Mouse (Mus musculus) kidney, postnatal 0 days (tissue): ENCODE data around the gene Gpcpd1. TPM values are rescaled to one million over a fixed set of nuclear protein-coding genes. Genes with fewer than 3 reads are reported as not detected.
"Not testable (repeated sequence)": the region's sequence is repeated elsewhere in the genome, so short reads cannot be mapped to it uniquely, and the experiment has no call there.

Source experiments
- ATAC-seq: fragments of 200-750 bp; cut with Nextera tagmentation; replicated peaks from 2 replicates; pipeline ENCODE4 v1.8.0; 2017; ENCODE audit warnings: low read depth, moderate number of reproducible peaks, moderate TSS enrichment, moderate library complexity; ENCODE audit not compliant: low FRiP score
- DNase-seq: peaks from one replicate; pipeline ENCODE4 v3.0.0-alpha.2; 2016; ENCODE audit warnings: low spot score
- H3K27ac ChIP-seq: fragments of 300-500 bp; sonication (generic); 2 replicates; pipeline ENCODE4 v1.5.1; 2014; ENCODE audit warnings: mild to moderate bottlenecking
- H3K27me3 ChIP-seq: fragments of 300-500 bp; sonication (generic); 2 replicates; pipeline ENCODE4 v1.6.1; 2014; ENCODE audit warnings: low read length, mixed read lengths; ENCODE audit not compliant: insufficient read depth
- H3K36me3 ChIP-seq: fragments of 300-500 bp; sonication (generic); 2 replicates; pipeline ENCODE4 v1.6.1; 2014; ENCODE audit warnings: low read length, mixed read lengths; ENCODE audit not compliant: insufficient read depth
- H3K4me1 ChIP-seq: fragments of 300-500 bp; sonication (generic); replicated peaks from 2 replicates; pipeline ENCODE4 v1.6.1; 2014; ENCODE audit warnings: antibody characterized with exemption, low read length, mixed read lengths; ENCODE audit not compliant: insufficient read depth
- H3K4me2 ChIP-seq: fragments of 300-500 bp; sonication (generic); 2 replicates; pipeline ENCODE4 v1.6.1; 2014; ENCODE audit warnings: mild to moderate bottlenecking, low read length, moderate library complexity, mixed read lengths
- H3K4me3 ChIP-seq: fragments of 300-500 bp; sonication (generic); replicated peaks from 2 replicates; pipeline ENCODE4 v1.5.1; 2014; ENCODE audit warnings: low read depth, low read length
- H3K9ac ChIP-seq: fragments of 300-500 bp; sonication (generic); 2 replicates; pipeline ENCODE4 v1.6.1; 2014; ENCODE audit warnings: low read depth, low read length
- H3K9me3 ChIP-seq: fragments of 300-500 bp; sonication (generic); replicated peaks from 2 replicates; pipeline ENCODE4 v1.6.1; 2016; ENCODE audit warnings: low read length, inconsistent platforms, mixed read lengths
- CTCF ChIP-seq: IDR thresholded peaks from 2 replicates; pipeline ENCODE4 v1.5.1; 2016; ENCODE audit warnings: antibody characterized with exemption, low read depth, mild to moderate bottlenecking, moderate library complexity
- whole genome bisulfite sequencing: fragments of 180-500 bp; shearing (Covaris S2); extraction: QIAGEN DNeasy Blood & Tissue Kit; methylation state at CpG from one replicate; pipeline ENCODE4 v1.1.7; 2014; 5-methylcytosine and 5-hydroxymethylcytosine counted together
- polyA plus RNA-seq: library from polyadenylated mRNA; unstranded; fragments of >200 nt; fragmentation: Nextera tagmentation; extraction: Ambion mirVana; gene quantifications from 2 replicates; pipeline ENCODE4 v1.2.1, GENCODE M21; 2015

The Gpcpd1 gene
- polyA plus RNA-seq, 1 experiment from 2014 or later = 34.3 TPM

DNA sequence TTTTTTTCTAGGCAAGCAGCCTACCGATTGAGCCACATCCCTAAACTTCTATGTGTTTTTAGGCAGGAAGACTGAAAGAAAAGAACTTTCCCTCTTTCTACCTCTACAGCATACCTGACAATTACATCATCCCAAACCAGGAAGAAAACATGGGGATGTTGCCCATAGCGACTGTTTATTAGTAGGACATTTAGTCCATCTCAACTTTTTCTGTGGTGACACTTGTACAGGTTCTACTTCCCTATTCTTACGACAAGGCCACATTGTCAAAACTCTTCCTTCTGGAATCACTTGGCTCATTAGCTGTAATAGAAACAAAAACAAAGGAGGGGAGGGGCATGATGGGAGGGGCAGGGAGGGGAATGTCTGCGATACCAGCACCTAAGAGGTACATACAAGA is 12.6 kb upstream of the Gpcpd1 start:
- ATAC-seq (no peak), DNase-seq (no peak)
- H3K36me3 ChIP-seq = no peaks in the 10 kb centered on the region
- TF ChIP-seq CTCF = no peak
- H3K9me3 ChIP-seq = no peaks in the 10 kb centered on the region
- no peaks in the 10 kb centered on the region for H3K4me1 ChIP-seq
- no peak overlapping the region for H3K9ac ChIP-seq
- H3K27me3 ChIP-seq = no peaks in the 10 kb centered on the region
- no peak overlapping the region for H3K27ac ChIP-seq
- no peak overlapping the region for H3K4me3 ChIP-seq
- 77% methylated on average over 4 of the region's 4 CpGs for WGBS
- no peak overlapping the region for H3K4me2 ChIP-seq

DNA sequence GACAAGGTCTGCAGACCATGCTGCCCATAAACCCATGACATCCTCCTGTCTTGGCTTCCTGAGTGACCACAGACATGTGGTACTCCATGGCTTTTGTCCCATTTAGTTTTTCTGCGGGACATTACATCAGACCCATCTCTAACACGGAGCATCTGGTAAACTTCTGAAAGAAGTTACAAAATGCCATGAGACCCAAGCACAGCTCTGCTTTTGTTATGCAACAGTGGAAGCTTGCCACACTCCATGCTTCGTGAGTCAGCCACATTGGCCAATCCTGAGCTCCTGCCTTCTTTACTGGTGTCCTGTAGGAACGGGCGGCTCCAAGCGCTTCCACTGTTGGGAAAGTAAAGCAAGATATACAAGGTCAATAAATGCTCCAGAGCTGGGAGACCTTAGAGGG is 11.6 kb upstream of the Gpcpd1 start:
- no peaks in the 10 kb centered on the region for H3K36me3 ChIP-seq
- no peaks in the 10 kb centered on the region for H3K4me1 ChIP-seq
- TF ChIP-seq CTCF = no peak
- H3K27ac ChIP-seq = no peak overlapping the region
- H3K4me3 ChIP-seq = no peak overlapping the region
- WGBS = 88% methylated on average over 6 of the region's 6 CpGs
- no peaks in the 10 kb centered on the region for H3K9me3 ChIP-seq
- ATAC-seq = no peak
- no peak for DNase-seq
- no peak overlapping the region for H3K4me2 ChIP-seq
- H3K27me3 ChIP-seq = no peaks in the 10 kb centered on the region
- no peak overlapping the region for H3K9ac ChIP-seq

DNA sequence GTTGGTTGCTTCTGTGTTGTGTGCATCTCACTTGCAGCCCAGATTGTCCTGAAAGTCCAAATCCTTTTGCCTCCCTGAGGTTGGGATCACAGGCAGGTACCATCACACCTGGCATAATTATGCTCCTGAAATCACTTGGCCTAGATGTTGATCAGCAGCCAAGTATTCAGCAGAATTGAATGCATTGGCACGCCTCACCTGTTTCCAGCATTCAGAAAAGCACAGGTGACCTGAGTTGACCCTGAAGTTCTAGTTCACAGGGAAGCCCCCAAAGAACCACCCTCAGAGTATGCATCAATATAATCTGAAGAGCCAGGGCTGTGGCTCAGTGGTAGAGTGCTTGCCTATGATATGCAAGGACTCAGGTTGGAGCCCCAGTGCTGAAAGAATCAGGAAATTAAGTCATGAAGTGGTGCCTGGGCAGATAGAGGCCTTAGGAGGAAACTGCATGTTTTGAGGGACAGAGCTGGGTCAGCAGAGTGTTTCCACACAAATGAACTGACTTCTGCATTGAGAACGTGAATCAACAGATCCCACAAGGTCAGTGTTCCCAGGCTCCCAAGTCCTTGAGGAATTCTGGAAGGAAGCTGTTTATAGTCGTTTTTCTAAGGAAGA is 10.4 kb upstream of the Gpcpd1 start:
- Histone ChIP-seq H3K4me3 (no peak overlapping the region), H3K9ac (no peak overlapping the region), H3K4me1 (no peaks in the 10 kb centered on the region), H3K9me3 (no peaks in the 10 kb centered on the region), H3K27me3 (no peaks in the 10 kb centered on the region), H3K27ac (no peak overlapping the region), H3K36me3 (no peaks in the 10 kb centered on the region), H3K4me2 (no peak overlapping the region)
- no peak for ATAC-seq
- TF ChIP-seq CTCF = no peak
- no peak for DNase-seq
- 55% methylated on average over 3 of the region's 3 CpGs for WGBS

- TF ChIP-seq CTCF = no peak
- Histone ChIP-seq H3K27me3 (no peaks in the 10 kb centered on the region), H3K9ac (no peak overlapping the region), H3K4me3 (no peak overlapping the region), H3K36me3 (no peaks in the 10 kb centered on the region), H3K9me3 (no peaks in the 10 kb centered on the region), H3K4me1 (no peaks in the 10 kb centered on the region), H3K27ac (no peak overlapping the region), H3K4me2 (no peak overlapping the region)
- ATAC-seq (no peak), DNase-seq (no peak)
- 44% methylated on average over 8 of the region's 8 CpGs for WGBS
Measured at GRCm38 (mm10) chr2:132597226-132597625, 9.7 kb upstream of the Gpcpd1 start.

GRCm38 (mm10) chr2:132595601-132596235 is 8.2 kb upstream of the Gpcpd1 start:
- Histone ChIP-seq H3K9ac (no peak overlapping the region), H3K4me2 (no peak overlapping the region), H3K4me1 (no peaks in the 10 kb centered on the region), H3K27ac (no peak overlapping the region), H3K36me3 (no peaks in the 10 kb centered on the region), H3K9me3 (no peaks in the 10 kb centered on the region), H3K4me3 (no peak overlapping the region), H3K27me3 (no peaks in the 10 kb centered on the region)
- no peak for DNase-seq
- ATAC-seq = no peak
- WGBS = 79% methylated on average over 11 of the region's 11 CpGs
- no peak for TF ChIP-seq CTCF

DNA sequence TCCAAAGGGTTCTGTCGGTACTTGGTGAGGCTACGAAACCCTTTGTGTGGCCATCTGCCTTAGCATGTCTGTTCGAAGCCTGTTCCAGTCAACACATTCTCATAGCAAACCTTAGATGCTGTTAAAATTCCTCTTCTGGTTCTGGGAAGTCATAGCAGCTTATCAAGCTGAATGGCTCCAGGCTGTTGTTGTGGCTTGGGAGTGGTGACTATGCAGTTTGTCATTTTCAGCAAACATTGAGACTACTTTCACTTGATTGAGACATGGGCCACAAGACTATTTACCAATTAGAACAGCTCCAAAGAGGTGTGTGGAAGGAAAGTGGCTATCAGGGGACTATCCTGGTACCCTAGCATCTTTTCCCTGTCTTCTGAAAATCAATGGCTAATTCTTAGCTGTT is 4.6 kb upstream of the Gpcpd1 start:
- WGBS = 89% methylated on average over 3 of the region's 3 CpGs
- no peaks in the 10 kb centered on the region for H3K9me3 ChIP-seq
- TF ChIP-seq CTCF = no peak

GRCm38 (mm10) chr2:132591579-132591978 is 4.0 kb upstream of the Gpcpd1 start:
- H3K4me2 ChIP-seq, H3K27ac ChIP-seq, H3K4me1 ChIP-seq, H3K27me3 ChIP-seq, ATAC-seq, H3K9ac ChIP-seq, H3K9me3 ChIP-seq, H3K4me3 ChIP-seq, H3K36me3 ChIP-seq, DNase-seq: not testable (repeated sequence)
- WGBS = 83% methylated on average over 3 of the region's 3 CpGs

More for the DNA sequence above, 4.6 kb upstream of the Gpcpd1 start:
- Histone ChIP-seq H3K4me1 (0 out of 2 replicates have a peak, but pooled peaks cover 4% of the 10 kb centered on the region), H3K36me3 (no peaks in the 10 kb centered on the region), H3K4me3 (no peak overlapping the region), H3K27ac (no peak overlapping the region), H3K4me2 (no peak overlapping the region), H3K27me3 (no peaks in the 10 kb centered on the region), H3K9ac (no peak overlapping the region)
- no peak for DNase-seq
- ATAC-seq = no peak
